Mouse (Mus musculus): ENCODE results near the gene Epha3.

DNA sequence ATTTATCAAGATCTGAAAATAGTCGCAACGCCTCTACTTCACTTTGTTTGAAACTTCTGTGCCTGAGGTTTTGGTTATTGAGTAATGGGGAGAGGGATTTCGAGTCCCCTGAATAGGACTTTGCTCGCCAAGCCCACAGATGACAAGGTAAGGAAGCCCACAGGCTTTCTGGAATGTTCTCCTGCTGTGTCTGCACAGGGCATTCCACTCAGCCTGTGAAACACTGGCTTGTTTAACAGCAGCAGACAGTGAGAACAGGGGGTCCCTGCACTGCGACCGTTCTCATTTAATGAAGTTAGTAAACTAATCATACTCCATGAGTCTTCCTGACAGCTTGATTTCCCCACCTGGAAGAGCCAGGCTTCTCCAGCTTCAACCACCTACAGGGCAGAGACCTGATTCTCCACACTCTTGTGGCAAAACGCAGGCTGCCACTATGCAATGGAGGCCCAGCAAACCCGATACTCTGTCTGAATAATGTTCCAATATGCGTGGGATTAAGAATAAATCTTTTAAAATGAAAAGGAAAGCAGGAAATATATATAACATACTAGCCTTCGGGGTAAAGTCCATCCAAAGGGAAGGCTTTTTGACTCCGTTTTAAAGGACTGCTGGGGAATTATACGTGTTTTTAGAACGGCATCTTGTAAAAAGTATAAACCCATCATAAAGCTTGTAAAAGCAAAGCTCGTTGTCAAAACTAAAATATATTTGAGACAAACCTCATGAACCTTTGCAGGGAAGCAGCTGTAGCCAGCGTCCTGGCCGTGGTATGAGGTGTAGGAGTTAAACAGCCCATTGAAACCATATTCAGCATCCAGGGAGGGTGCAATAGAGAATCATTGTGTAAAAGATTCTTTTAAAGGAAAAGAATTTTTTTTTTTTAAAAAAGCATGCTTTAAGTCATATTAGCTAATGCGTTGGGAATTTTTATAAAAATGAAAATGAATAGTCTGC is 156.8 kb downstream of the Epha3 start:
- TF ChIP-seq EP300 (IDR thresholded peaks at IDR 0.05) (no peak), CTCF (IDR thresholded peaks at IDR 0.05) (no peak)
